Mouse (Mus musculus): Measurements from ENCODE around the gene Polr3e. TPM values are rescaled to one million over a fixed set of nuclear protein-coding genes. Genes with fewer than 3 reads are reported as not detected.
A peak's percentile ranks its signal among the peaks of the same experiment; 100 is the strongest.

The Polr3e gene
- polyA plus RNA-seq, 1 experiment from 2014 or later: 31.8 TPM

- no peak overlapping the region for H3K27ac ChIP-seq
- DNase-seq (ENCODE audit: low spot score): no peak
- H3K27me3 ChIP-seq (ENCODE audit: insufficient read depth, low read length): no peaks in the 10 kb centered on the region
- peaks cover 19% of the 10 kb centered on the region for H3K36me3 ChIP-seq (ENCODE audit: insufficient read depth, low read length)
- no peaks in the 10 kb centered on the region for H3K4me1 ChIP-seq (replicated peaks; ENCODE audit: insufficient read depth, low read length)
- 80% methylated on average over 4 of the region's 4 CpGs for WGBS
- no peak overlapping the region for H3K4me3 ChIP-seq (replicated peaks; ENCODE audit: low read depth, low read length)
- H3K9me3 ChIP-seq (replicated peaks; ENCODE audit: low read length): no peaks in the 10 kb centered on the region
- no peak for ATAC-seq (replicated peaks; ENCODE audit: low FRiP score, low read depth)
- no peak for TF ChIP-seq CTCF (IDR thresholded peaks at IDR 0.05; ENCODE audit: low read depth)
- H3K4me2 ChIP-seq (ENCODE audit: low read length): no peak overlapping the region
- no peak overlapping the region for H3K9ac ChIP-seq (ENCODE audit: low read depth, low read length)
These were observed 33.8 kb upstream of the Polr3e start for GRCm38 (mm10) chr7:120883523-120884290.

GRCm38 (mm10) chr7:120884746-120885145, 32.8 kb upstream of the Polr3e start:
- Histone ChIP-seq H3K4me1 (replicated peaks; ENCODE audit: insufficient read depth, low read length) (no peaks in the 10 kb centered on the region), H3K4me3 (replicated peaks; ENCODE audit: low read depth, low read length) (no peak overlapping the region), H3K9me3 (replicated peaks; ENCODE audit: low read length) (no peaks in the 10 kb centered on the region), H3K27me3 (ENCODE audit: insufficient read depth, low read length) (no peaks in the 10 kb centered on the region), H3K9ac (ENCODE audit: low read depth, low read length) (no peak overlapping the region), H3K4me2 (ENCODE audit: low read length) (no peak overlapping the region), H3K36me3 (ENCODE audit: insufficient read depth, low read length) (peaks cover 19% of the 10 kb centered on the region), H3K27ac (no peak overlapping the region)
- TF ChIP-seq CTCF (IDR thresholded peaks at IDR 0.05; ENCODE audit: low read depth): no peak
- DNase-seq (ENCODE audit: low spot score) (no peak), ATAC-seq (replicated peaks; ENCODE audit: low FRiP score, low read depth) (no peak)
- WGBS: 96% methylated on average over 4 of the region's 4 CpGs

GRCm38 (mm10) chr7:120893123-120893522, 24.4 kb upstream of the Polr3e start:
- Histone ChIP-seq H3K4me2 (ENCODE audit: low read length) (no peak overlapping the region), H3K27ac (no peak overlapping the region), H3K9ac (ENCODE audit: low read depth, low read length) (no peak overlapping the region), H3K27me3 (ENCODE audit: insufficient read depth, low read length) (no peaks in the 10 kb centered on the region), H3K9me3 (replicated peaks; ENCODE audit: low read length) (no peaks in the 10 kb centered on the region), H3K4me3 (replicated peaks; ENCODE audit: low read depth, low read length) (no peak overlapping the region), H3K4me1 (replicated peaks; ENCODE audit: insufficient read depth, low read length) (no peaks in the 10 kb centered on the region), H3K36me3 (ENCODE audit: insufficient read depth, low read length) (peaks cover 4% of the 10 kb centered on the region; the same call in 1 of the 2 replicates)
- ATAC-seq (replicated peaks; ENCODE audit: low FRiP score, low read depth) (no peak), DNase-seq (ENCODE audit: low spot score) (no peak)
- WGBS: 80% methylated on average over 5 of the region's 5 CpGs
- TF ChIP-seq CTCF (IDR thresholded peaks at IDR 0.05; ENCODE audit: low read depth): no peak

- no peaks in the 10 kb centered on the region for H3K9me3 ChIP-seq (replicated peaks; ENCODE audit: low read length)
- DNase-seq (ENCODE audit: low spot score): peak; percentile 24
- H3K27ac ChIP-seq: no peak overlapping the region
- 42% methylated on average over 7 of the region's 7 CpGs for WGBS
- 0 out of 2 replicates have a peak, but pooled peaks have one; percentile 43 for ATAC-seq (replicated peaks; ENCODE audit: low FRiP score, low read depth)
- no peak overlapping the region for H3K9ac ChIP-seq (ENCODE audit: low read depth, low read length)
- H3K4me1 ChIP-seq (replicated peaks; ENCODE audit: insufficient read depth, low read length): no peaks in the 10 kb centered on the region
- no peak for TF ChIP-seq CTCF (IDR thresholded peaks at IDR 0.05; ENCODE audit: low read depth)
- H3K4me3 ChIP-seq (replicated peaks; ENCODE audit: low read depth, low read length): no peak overlapping the region
- no peak overlapping the region for H3K4me2 ChIP-seq (ENCODE audit: low read length)
- no peaks in the 10 kb centered on the region for H3K27me3 ChIP-seq (ENCODE audit: insufficient read depth, low read length)
- H3K36me3 ChIP-seq (ENCODE audit: insufficient read depth, low read length): peaks cover 5% of the 10 kb centered on the region; the same call in 1 of the 2 replicates
These were observed 20.5 kb upstream of the Polr3e start for GRCm38 (mm10) chr7:120897054-120897453.

- Histone ChIP-seq H3K4me3 (replicated peaks; ENCODE audit: low read depth, low read length) (no peak overlapping the region), H3K4me2 (ENCODE audit: low read length) (no peak overlapping the region), H3K27me3 (ENCODE audit: insufficient read depth, low read length) (no peaks in the 10 kb centered on the region), H3K9me3 (replicated peaks; ENCODE audit: low read length) (no peaks in the 10 kb centered on the region), H3K4me1 (replicated peaks; ENCODE audit: insufficient read depth, low read length) (no peaks in the 10 kb centered on the region), H3K27ac (no peak overlapping the region), H3K9ac (ENCODE audit: low read depth, low read length) (no peak overlapping the region), H3K36me3 (ENCODE audit: insufficient read depth, low read length) (peaks cover 5% of the 10 kb centered on the region; the same call in 1 of the 2 replicates)
- TF ChIP-seq CTCF (IDR thresholded peaks at IDR 0.05; ENCODE audit: low read depth): no peak
- ATAC-seq (replicated peaks; ENCODE audit: low FRiP score, low read depth) (no peak), DNase-seq (ENCODE audit: low spot score) (no peak)
- 77% methylated on average over 9 of the region's 9 CpGs for WGBS
These were observed 19.7 kb upstream of the Polr3e start for GRCm38 (mm10) chr7:120897711-120898335.

GRCm38 (mm10) chr7:120900191-120900590, 17.4 kb upstream of the Polr3e start:
- H3K27ac ChIP-seq: no peak overlapping the region
- no peak overlapping the region for H3K4me3 ChIP-seq (replicated peaks; ENCODE audit: low read depth, low read length)
- ATAC-seq (replicated peaks; ENCODE audit: low FRiP score, low read depth): no peak
- WGBS: 73% methylated on average over 4 of the region's 4 CpGs
- no peak overlapping the region for H3K9ac ChIP-seq (ENCODE audit: low read depth, low read length)
- H3K4me2 ChIP-seq (ENCODE audit: low read length): no peak overlapping the region
- no peaks in the 10 kb centered on the region for H3K9me3 ChIP-seq (replicated peaks; ENCODE audit: low read length)
- peaks cover 5% of the 10 kb centered on the region; the same call in 1 of the 2 replicates for H3K36me3 ChIP-seq (ENCODE audit: insufficient read depth, low read length)
- no peaks in the 10 kb centered on the region for H3K27me3 ChIP-seq (ENCODE audit: insufficient read depth, low read length)
- H3K4me1 ChIP-seq (replicated peaks; ENCODE audit: insufficient read depth, low read length): no peaks in the 10 kb centered on the region
- DNase-seq (ENCODE audit: low spot score): no peak
- no peak for TF ChIP-seq CTCF (IDR thresholded peaks at IDR 0.05; ENCODE audit: low read depth)

Measured in kidney, postnatal 0 days (tissue).